Mouse (Mus musculus) olfactory bulb, adult 2 months (tissue): Measurements from ENCODE around the gene Asxl1.

Source experiments
- CTCF ChIP-seq: fragments of 200-500 bp; IDR thresholded peaks from 2 replicates; pipeline ENCODE4 v1.5.1; 2012; ENCODE audit warnings: low read depth, mild to moderate bottlenecking, low read length, moderate library complexity; ENCODE audit not compliant: insufficient read depth
- POLR2A ChIP-seq: fragments of 200-500 bp; IDR thresholded peaks from 2 replicates; pipeline ENCODE4 v1.6.1; 2012; ENCODE audit warnings: mild to moderate bottlenecking, low read depth, low read length, moderate library complexity; ENCODE audit not compliant: insufficient read depth

DNA sequence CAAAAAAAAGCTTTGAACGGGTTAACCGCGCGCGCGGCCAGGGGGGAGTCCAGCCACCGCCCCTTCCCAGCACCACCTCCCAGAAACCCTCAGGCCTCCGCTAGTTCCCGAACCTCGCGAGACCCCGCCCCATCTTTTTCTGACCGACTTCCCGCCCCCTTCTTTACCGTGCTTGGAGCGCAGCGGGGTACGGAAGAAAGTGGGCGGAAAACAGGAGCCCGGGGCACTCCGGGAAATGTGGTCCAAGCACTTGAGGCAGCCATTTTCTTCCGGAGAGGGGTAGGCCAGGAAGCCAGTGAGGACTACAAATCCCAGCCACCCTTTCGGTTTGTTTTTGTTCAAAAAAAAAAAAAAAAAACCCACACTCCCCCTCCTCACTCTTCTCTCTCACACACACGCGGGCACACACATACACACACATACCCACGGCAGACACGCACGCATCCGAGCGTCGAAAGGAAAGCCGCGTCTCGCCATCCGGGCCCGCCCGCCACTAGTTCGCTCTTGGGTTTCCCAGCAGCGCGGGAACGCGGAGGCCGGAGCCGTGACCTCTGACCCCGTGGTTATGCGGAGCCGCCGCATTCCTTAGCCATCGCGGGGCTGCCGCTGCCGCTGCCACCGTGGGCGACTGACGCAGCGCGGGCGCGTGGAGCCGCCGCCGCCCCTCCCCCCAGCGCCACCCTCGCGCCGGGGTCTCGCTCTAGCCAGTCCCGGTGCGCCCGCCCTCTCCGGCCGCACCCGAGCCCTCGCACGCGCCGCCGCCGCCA lies at the start of gene Asxl1:
- peak; percentile 30; the same call in 1 of the 2 replicates for TF ChIP-seq POLR2A
- TF ChIP-seq CTCF: no peak
